Mouse (Mus musculus): ENCODE data around the gene Smyd3. TPM values are rescaled to one million over a fixed set of nuclear protein-coding genes. Genes with fewer than 3 reads are reported as not detected.

The Smyd3 gene
- polyA plus RNA-seq, 1 experiment from 2014 or later: 21.4 TPM

DNA sequence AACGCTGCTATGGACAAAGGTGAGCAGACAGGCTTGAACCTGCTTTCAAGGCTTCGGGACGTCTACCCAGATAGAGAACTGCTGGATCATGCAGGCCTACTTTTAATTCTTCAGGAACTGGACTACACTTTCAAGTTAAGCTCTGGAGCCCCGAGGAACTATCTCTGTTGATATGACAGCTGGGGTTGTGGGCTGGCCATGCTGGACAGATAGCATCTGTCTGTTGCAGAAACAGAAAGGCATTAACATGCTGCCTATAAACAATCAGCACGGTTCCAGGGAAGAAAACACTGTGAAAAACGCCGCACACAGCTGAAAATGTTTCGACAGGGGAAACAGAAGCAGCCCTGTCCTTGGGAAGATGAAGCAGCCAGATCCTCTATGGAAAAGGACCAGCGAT is 365.5 kb downstream of the Smyd3 start:
- Histone ChIP-seq H3K4me3 (ENCODE audit: low read length) (no peak overlapping the region), H3K9ac (replicated peaks; ENCODE audit: low read length) (no peak overlapping the region), H3K36me3 (ENCODE audit: insufficient read depth, low read length) (no peaks in the 10 kb centered on the region), H3K27me3 (ENCODE audit: insufficient read depth, low read length) (no peaks in the 10 kb centered on the region), H3K4me1 (ENCODE audit: insufficient read depth, low read length) (no peaks in the 10 kb centered on the region), H3K9me3 (ENCODE audit: low read length) (no peaks in the 10 kb centered on the region), H3K27ac (ENCODE audit: low read length) (peak overlapping the region; percentile 7; the same call in 1 of the 2 replicates), H3K4me2 (replicated peaks; ENCODE audit: low read depth, low read length) (no peak overlapping the region)
- 72% methylated on average over 9 of the region's 9 CpGs for WGBS
- no peak for ATAC-seq (ENCODE audit: low FRiP score, low TSS enrichment)

DNA sequence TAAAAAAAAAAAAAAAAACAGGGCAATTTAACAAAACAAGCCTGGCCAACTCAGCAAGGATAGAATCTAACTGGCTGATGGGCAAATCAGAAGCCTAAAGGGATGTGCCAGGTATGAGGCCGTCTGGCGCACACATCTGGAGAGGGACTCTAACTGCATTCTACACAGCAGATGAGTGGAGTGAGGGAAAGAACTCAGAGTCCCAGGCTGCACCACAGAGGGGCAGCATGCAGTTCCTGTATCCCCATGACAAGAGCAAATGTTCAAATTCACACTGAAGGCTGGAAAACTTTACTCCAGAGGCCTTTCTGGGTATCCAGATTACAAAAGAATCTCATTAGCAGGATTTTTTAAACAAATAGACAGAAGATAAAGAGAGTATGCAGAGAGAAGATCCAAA is 366.6 kb downstream of the Smyd3 start:
- Histone ChIP-seq H3K4me2 (replicated peaks; ENCODE audit: low read depth, low read length) (no peak overlapping the region), H3K9ac (replicated peaks; ENCODE audit: low read length) (no peak overlapping the region), H3K27me3 (ENCODE audit: insufficient read depth, low read length) (no peaks in the 10 kb centered on the region), H3K4me3 (ENCODE audit: low read length) (no peak overlapping the region), H3K36me3 (ENCODE audit: insufficient read depth, low read length) (no peaks in the 10 kb centered on the region), H3K9me3 (ENCODE audit: low read length) (no peaks in the 10 kb centered on the region), H3K27ac (ENCODE audit: low read length) (no peak overlapping the region), H3K4me1 (ENCODE audit: insufficient read depth, low read length) (0 out of 2 replicates have a peak, but pooled peaks cover 3% of the 10 kb centered on the region)
- ATAC-seq (ENCODE audit: low FRiP score, low TSS enrichment): no peak
- 64% methylated on average over 2 of the region's 2 CpGs for WGBS

DNA sequence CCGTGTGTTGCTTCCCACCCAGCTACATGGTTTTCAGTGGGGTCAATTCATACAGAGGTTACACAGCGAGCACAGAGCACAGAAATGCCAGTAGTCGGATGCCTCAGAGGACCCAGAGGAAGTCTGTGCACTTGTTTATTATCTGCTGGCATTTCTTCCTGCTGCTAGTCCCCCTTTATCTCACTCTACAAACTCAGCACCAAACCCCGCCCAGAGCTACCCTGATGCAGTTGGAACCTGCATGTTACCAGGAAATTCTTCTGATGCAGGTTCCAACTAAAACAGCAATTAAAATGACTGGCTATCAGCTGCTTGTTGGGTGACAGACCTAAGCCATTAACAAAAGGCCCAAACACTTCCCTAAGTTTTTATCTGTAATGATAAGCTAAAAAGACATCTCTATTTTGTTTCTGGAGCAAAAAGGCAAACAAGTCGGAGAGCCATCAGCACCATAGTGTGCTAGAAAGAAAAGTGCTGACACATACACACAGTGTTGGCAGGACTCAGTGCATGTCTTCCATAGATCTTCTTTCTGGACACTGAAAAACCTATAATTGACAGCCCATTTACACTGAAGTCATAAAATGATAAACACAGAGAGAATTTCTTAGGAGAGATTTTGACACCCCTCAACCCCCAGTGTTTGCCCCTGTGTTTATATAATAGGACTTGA is 368.2 kb downstream of the Smyd3 start:
- 65% methylated on average over 5 of the region's 5 CpGs for WGBS
- H3K36me3 ChIP-seq (ENCODE audit: insufficient read depth, low read length): no peaks in the 10 kb centered on the region
- no peaks in the 10 kb centered on the region for H3K9me3 ChIP-seq (ENCODE audit: low read length)
- H3K27ac ChIP-seq (ENCODE audit: low read length): no peak overlapping the region
- H3K4me1 ChIP-seq (ENCODE audit: insufficient read depth, low read length): 0 out of 2 replicates have a peak, but pooled peaks cover 3% of the 10 kb centered on the region
- no peak overlapping the region for H3K4me2 ChIP-seq (replicated peaks; ENCODE audit: low read depth, low read length)
- H3K27me3 ChIP-seq (ENCODE audit: insufficient read depth, low read length): no peaks in the 10 kb centered on the region
- H3K9ac ChIP-seq (replicated peaks; ENCODE audit: low read length): no peak overlapping the region
- no peak overlapping the region for H3K4me3 ChIP-seq (ENCODE audit: low read length)
- ATAC-seq (ENCODE audit: low FRiP score, low TSS enrichment): no peak

DNA sequence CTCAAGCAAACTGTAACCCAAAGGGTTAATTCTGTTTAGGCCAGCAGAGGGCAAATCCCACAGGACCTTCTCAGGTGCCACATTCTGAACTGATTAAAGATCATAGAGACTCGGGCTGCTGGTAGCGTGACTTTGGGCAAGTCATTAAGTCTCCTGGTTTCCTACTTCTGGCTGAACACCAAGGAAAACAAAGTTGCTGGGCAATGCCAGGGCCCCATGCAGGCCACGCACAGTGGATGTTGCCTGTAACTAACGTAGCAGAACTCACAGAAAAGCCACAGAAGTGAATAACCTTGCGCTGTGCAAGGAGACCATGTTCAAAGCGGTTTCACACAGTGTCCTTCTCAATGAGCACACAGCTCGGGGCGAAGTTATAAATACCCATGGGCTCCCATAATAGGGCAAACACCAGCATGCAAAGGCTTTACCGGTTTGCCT is 371.1 kb downstream of the Smyd3 start:
- Histone ChIP-seq H3K36me3 (ENCODE audit: insufficient read depth, low read length) (no peaks in the 10 kb centered on the region), H3K4me3 (ENCODE audit: low read length) (no peak overlapping the region), H3K27ac (ENCODE audit: low read length) (no peak overlapping the region), H3K4me1 (ENCODE audit: insufficient read depth, low read length) (peaks cover 18% of the 10 kb centered on the region), H3K9me3 (ENCODE audit: low read length) (no peaks in the 10 kb centered on the region), H3K9ac (replicated peaks; ENCODE audit: low read length) (no peak overlapping the region), H3K4me2 (replicated peaks; ENCODE audit: low read depth, low read length) (no peak overlapping the region), H3K27me3 (ENCODE audit: insufficient read depth, low read length) (no peaks in the 10 kb centered on the region)
- 48% methylated on average over 9 of the region's 9 CpGs for WGBS
- 0 out of 2 replicates have a peak, but pooled peaks have one; percentile 11 for ATAC-seq (ENCODE audit: low FRiP score, low TSS enrichment)

DNA sequence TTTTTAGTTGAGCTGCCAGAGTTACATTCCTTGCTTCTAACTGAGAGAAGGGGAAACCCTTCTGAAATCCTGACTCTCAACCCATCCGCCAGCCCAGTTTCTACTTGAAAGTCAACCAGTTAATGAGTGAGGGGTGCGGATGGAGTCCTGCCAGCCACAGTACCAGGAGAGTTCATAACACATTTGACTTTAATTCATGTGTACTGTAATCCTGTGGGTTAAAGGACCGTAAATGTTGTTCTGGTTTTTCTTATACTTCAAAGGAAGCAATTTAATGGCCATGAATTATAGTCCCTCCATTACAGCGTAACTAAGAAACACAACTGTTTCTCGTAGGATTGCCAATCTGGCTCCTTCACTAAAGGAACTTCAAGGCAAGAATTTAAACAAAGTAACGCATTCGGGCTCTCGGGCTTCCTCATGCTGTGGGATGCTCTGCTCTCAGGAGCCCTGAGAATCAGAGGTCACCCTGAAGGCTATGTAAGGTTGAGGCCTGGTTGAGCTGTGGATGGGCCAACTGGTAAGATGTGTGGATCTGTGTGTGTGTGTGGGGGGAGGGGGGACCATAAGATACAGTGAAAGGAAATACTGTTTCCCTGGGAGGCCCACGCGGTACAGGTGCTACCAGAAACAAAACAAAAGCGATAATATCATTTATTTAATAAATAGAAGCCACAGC is 374.5 kb downstream of the Smyd3 start:
- H3K9ac ChIP-seq (replicated peaks; ENCODE audit: low read length): no peak overlapping the region
- H3K27ac ChIP-seq (ENCODE audit: low read length): peak overlapping the region; percentile 80
- H3K36me3 ChIP-seq (ENCODE audit: insufficient read depth, low read length): no peaks in the 10 kb centered on the region
- H3K4me2 ChIP-seq (replicated peaks; ENCODE audit: low read depth, low read length): no peak overlapping the region
- no peaks in the 10 kb centered on the region for H3K9me3 ChIP-seq (ENCODE audit: low read length)
- ATAC-seq (ENCODE audit: low FRiP score, low TSS enrichment): peak; percentile 74
- H3K4me1 ChIP-seq (ENCODE audit: insufficient read depth, low read length): peaks cover 18% of the 10 kb centered on the region
- 27% methylated on average over 11 of the region's 11 CpGs for WGBS
- H3K27me3 ChIP-seq (ENCODE audit: insufficient read depth, low read length): no peaks in the 10 kb centered on the region
- H3K4me3 ChIP-seq (ENCODE audit: low read length): no peak overlapping the region

DNA sequence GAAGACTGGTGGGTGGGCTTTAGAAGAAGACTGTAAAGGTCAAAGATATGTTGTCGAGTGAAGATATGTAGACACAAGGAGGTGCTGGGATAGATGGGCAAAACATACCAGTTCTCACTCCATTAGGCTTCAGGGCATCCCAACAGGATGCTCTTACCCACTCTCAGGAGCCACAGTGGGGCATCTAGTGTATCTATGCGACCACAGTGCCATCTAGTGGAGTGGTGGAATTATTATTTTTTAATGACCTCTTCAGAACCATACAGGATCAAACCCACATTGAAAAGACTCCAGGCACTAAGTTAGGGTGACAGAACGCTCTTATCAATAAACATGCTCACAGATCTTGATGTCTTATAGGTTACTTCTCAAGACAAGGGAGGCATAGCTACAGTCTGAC is 375.7 kb downstream of the Smyd3 start:
- H3K4me3 ChIP-seq (ENCODE audit: low read length): no peak overlapping the region
- no peak overlapping the region for H3K4me2 ChIP-seq (replicated peaks; ENCODE audit: low read depth, low read length)
- no peak overlapping the region; the same call in 1 of the 2 replicates for H3K27ac ChIP-seq (ENCODE audit: low read length)
- H3K9me3 ChIP-seq (ENCODE audit: low read length): no peaks in the 10 kb centered on the region
- peak; percentile 53 for ATAC-seq (ENCODE audit: low FRiP score, low TSS enrichment)
- no peaks in the 10 kb centered on the region for H3K27me3 ChIP-seq (ENCODE audit: insufficient read depth, low read length)
- WGBS: 37% methylated on average over 3 of the region's 3 CpGs
- H3K36me3 ChIP-seq (ENCODE audit: insufficient read depth, low read length): no peaks in the 10 kb centered on the region
- peaks cover 18% of the 10 kb centered on the region for H3K4me1 ChIP-seq (ENCODE audit: insufficient read depth, low read length)
- no peak overlapping the region for H3K9ac ChIP-seq (replicated peaks; ENCODE audit: low read length)

DNA sequence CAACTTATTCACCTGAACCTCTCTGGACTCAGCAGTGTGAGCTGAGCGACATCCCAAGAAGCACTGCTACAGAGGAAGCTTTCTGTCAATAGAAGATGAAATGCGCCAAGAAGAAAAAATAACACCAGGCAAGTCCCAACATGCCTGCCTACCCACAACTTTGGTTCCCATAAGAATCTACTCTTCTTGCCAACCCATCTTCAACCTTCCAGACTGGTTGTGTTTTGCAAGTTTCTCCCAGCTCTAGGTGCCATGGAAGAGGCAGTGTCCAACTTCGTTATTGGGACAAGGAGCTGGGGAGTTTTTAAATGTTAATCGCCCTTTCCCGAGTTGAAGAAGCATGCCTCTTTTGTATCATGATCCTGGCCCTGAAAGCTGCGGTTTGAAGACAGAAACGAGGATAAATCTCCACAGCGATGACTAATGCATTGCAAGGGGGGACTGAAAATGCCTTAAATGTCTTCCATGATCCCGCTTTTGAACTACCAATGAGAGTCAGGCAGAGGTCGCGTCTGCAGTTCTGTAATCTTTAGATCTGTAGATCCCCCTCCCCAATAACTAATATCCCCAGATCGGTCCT is 376.7 kb downstream of the Smyd3 start:
- Histone ChIP-seq H3K27me3 (ENCODE audit: insufficient read depth, low read length) (no peaks in the 10 kb centered on the region), H3K4me3 (ENCODE audit: low read length) (no peak overlapping the region), H3K27ac (ENCODE audit: low read length) (no peak overlapping the region), H3K9ac (replicated peaks; ENCODE audit: low read length) (no peak overlapping the region), H3K9me3 (ENCODE audit: low read length) (no peaks in the 10 kb centered on the region), H3K36me3 (ENCODE audit: insufficient read depth, low read length) (no peaks in the 10 kb centered on the region), H3K4me2 (replicated peaks; ENCODE audit: low read depth, low read length) (no peak overlapping the region), H3K4me1 (ENCODE audit: insufficient read depth, low read length) (peaks cover 24% of the 10 kb centered on the region)
- no peak for ATAC-seq (ENCODE audit: low FRiP score, low TSS enrichment)
- WGBS: 71% methylated on average over 12 of the region's 12 CpGs

DNA sequence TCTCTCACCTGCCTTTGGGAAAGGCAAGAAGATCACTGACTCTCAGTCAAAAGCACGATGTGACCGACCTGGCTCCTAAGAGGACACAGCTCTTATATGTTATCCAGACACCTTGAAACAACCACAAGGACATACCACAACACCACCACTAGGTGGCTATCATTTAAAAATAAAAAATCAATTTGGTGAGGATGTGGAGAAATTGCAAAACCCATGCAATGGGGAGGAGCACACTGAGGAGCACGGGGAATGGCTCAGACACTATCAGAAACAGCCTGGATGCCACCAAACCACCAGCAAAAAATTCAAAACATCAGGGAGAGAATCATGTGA is 380.7 kb downstream of the Smyd3 start:
- Histone ChIP-seq H3K4me2 (replicated peaks; ENCODE audit: low read depth, low read length) (no peak overlapping the region), H3K9ac (replicated peaks; ENCODE audit: low read length) (no peak overlapping the region), H3K27me3 (ENCODE audit: insufficient read depth, low read length) (no peaks in the 10 kb centered on the region), H3K4me1 (ENCODE audit: insufficient read depth, low read length) (peaks cover 9% of the 10 kb centered on the region), H3K4me3 (ENCODE audit: low read length) (no peak overlapping the region), H3K9me3 (ENCODE audit: low read length) (peaks cover 10% of the 10 kb centered on the region; the same call in 1 of the 2 replicates), H3K36me3 (ENCODE audit: insufficient read depth, low read length) (peaks cover 8% of the 10 kb centered on the region), H3K27ac (ENCODE audit: low read length) (0 out of 2 replicates have a peak overlapping the region, but pooled peaks have one; percentile 13)
- 62% methylated on average over 3 of the region's 3 CpGs for WGBS
- no peak; the same call in 1 of the 2 replicates for ATAC-seq (ENCODE audit: low FRiP score, low TSS enrichment)

DNA sequence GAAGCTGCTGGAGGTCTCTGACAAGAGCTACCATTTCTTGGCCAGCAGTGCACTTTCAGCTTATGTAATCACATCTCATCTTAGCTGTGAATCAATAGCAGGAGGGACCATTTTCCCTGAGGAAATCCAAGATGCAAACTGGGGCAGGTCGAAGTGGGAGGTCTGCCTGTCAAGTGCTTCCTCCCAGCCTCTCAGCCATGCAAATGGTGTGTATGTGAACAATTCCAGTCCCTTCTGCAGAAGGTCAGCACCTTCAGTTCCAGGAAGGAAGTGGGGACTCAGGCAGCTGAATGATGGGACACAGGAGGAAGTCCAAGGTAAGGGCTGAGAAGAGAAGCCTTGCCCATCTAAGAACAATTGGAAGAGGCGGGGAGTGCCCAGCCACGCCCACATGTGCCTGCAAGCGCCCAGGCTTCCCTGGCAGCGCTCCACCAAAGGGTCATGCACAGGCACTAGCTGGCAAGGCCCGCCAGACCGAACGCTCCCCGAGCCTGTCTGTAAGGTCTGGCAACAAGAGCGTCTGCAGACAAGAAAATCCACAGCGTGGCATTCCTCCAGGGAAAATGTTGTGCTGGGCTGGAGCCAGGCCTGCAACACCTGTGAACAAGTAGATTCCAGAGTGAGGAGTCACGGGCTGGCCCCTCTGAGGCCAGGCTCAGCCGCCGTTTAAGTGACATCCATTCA is 381.2 kb downstream of the Smyd3 start:
- H3K9ac ChIP-seq (replicated peaks; ENCODE audit: low read length): no peak overlapping the region
- WGBS: 41% methylated on average over 14 of the region's 14 CpGs

More for the DNA sequence above, 381.2 kb downstream of the Smyd3 start:
- H3K4me1 ChIP-seq (ENCODE audit: insufficient read depth, low read length): peaks cover 9% of the 10 kb centered on the region
- peak; percentile 83 for ATAC-seq (ENCODE audit: low FRiP score, low TSS enrichment)
- peaks cover 8% of the 10 kb centered on the region for H3K36me3 ChIP-seq (ENCODE audit: insufficient read depth, low read length)
- H3K27ac ChIP-seq (ENCODE audit: low read length): 0 out of 2 replicates have a peak overlapping the region, but pooled peaks have one; percentile 13
- H3K4me2 ChIP-seq (replicated peaks; ENCODE audit: low read depth, low read length): no peak overlapping the region
- no peak overlapping the region for H3K4me3 ChIP-seq (ENCODE audit: low read length)
- no peaks in the 10 kb centered on the region for H3K27me3 ChIP-seq (ENCODE audit: insufficient read depth, low read length)
- H3K9me3 ChIP-seq (ENCODE audit: low read length): peaks cover 10% of the 10 kb centered on the region; the same call in 1 of the 2 replicates

Measured in kidney, embryonic 16.5 days (tissue).